Mouse (Mus musculus) left cerebral cortex, adult 2 months (tissue): ENCODE measurements around the gene Hoxa9. TPM values are rescaled to one million over a fixed set of nuclear protein-coding genes. Genes with fewer than 3 reads are reported as not detected.

Experiments used
- DNase-seq, 2 experiments: peaks; one replicate each; pipeline ENCODE4 v3.0.0; 2021 to 2022; ENCODE audit warnings: low spot score in 2 of 2, mixed read lengths in 1 of 2; ENCODE audit errors: extremely low spot score in 1 of 2
- H3K27ac ChIP-seq: fragments of 200-600 bp; 2 replicates; pipeline ENCODE4 v1.8.1; 2022
- H3K4me3 ChIP-seq: fragments of 200-600 bp; 2 replicates; pipeline ENCODE4 v1.8.1; 2022
- CTCF ChIP-seq: fragments of 200-600 bp; IDR thresholded peaks from 2 replicates; pipeline ENCODE4 v1.8.1; 2022; ENCODE audit warnings: antibody characterized with exemption, mild to moderate bottlenecking, moderate library complexity
- intact Hi-C: fragments of 180-260 bp; cut with DNase I; formaldehyde crosslinking; loops from one replicate; pipeline ENCODE4 v1.15.1; 2025
- microRNA-seq, 2 experiments: library from miRNA; unstranded; fragments of <30 nt; microRNA quantifications; one replicate each; pipeline ENCODE4 v1.2.0; 2021
- total RNA-seq, 2 experiments: library from RNA; stranded (reverse); gene quantifications; 2 replicates each; pipeline ENCODE4 v1.2.3; 2021

Gene Hoxa9
- total RNA-seq, 2 experiments from 2014 or later = not detected

GRCm38 (mm10) chr6:52175864-52176263 is 55.0 kb downstream of the Hoxa9 start:
- DNase-seq = no peak
- Histone ChIP-seq H3K27ac (no peak overlapping the region), H3K4me3 (no peak overlapping the region)
- no peak for TF ChIP-seq CTCF
- intact Hi-C loops = no loop called here

- intact Hi-C loops = no loop called here
- no peak for DNase-seq
- H3K27ac ChIP-seq = no peak overlapping the region
- no peak overlapping the region for H3K4me3 ChIP-seq
- no peak for TF ChIP-seq CTCF
Observed at GRCm38 (mm10) chr6:52174968-52175751, 55.7 kb downstream of the Hoxa9 start.

GRCm38 (mm10) chr6:52173648-52174047 is 57.2 kb downstream of the Hoxa9 start:
- intact Hi-C loops = no loop called here
- no peak for DNase-seq
- Histone ChIP-seq H3K27ac (no peak overlapping the region), H3K4me3 (no peak overlapping the region)
- no peak for TF ChIP-seq CTCF

Small RNA genes lying within 50 kb of the gene (microRNA-seq; reads per million reads assigned to microRNA genes)
- gene Mir196b = 1.2 to 2.6 reads per million in 2 experiments

Other genes with a start within 250 kb of the Hoxa9 start
- gene Skap2, start 218.5 kb downstream of the Hoxa9 start, total RNA-seq = 10 to 100 TPM in 1 of 2 experiments, 1 to 10 TPM in 1; 8.9 to 10.5 TPM
- not detected for gene Hoxa1, start 72.8 kb downstream of the Hoxa9 start, total RNA-seq
- gene Hoxa2, start 66.3 kb downstream of the Hoxa9 start, total RNA-seq = not detected
- not detected for gene 5730596B20Rik, start 53.6 kb downstream of the Hoxa9 start, total RNA-seq
- not detected for gene Hoxa4, start 39.3 kb downstream of the Hoxa9 start, total RNA-seq
- gene Hoxa5, start 26.5 kb downstream of the Hoxa9 start, total RNA-seq = not detected
- not detected for gene Hoxa6, start 22.4 kb downstream of the Hoxa9 start, total RNA-seq
- gene Hoxa3, start 17.8 kb downstream of the Hoxa9 start, total RNA-seq = not detected
- not detected for gene Gm28308, start 17.8 kb downstream of the Hoxa9 start, total RNA-seq
- not detected for gene Hoxa7, start 9.2 kb downstream of the Hoxa9 start, total RNA-seq
- not detected for gene Hoxa10, start 9.8 kb upstream of the Hoxa9 start, total RNA-seq
- not detected for gene Hoxa11, start 14.7 kb upstream of the Hoxa9 start, total RNA-seq
- gene Hoxa13, start 29.8 kb upstream of the Hoxa9 start, total RNA-seq = not detected
- not detected for gene Evx1, start 82.4 kb upstream of the Hoxa9 start, total RNA-seq